Mouse (Mus musculus): ENCODE results near the gene Brd7.

GRCm38 (mm10) chr8:88369805-88370204 is 7.8 kb upstream of the Brd7 start:
- TF ChIP-seq GATA1 (IDR thresholded peaks at IDR 0.05; ENCODE audit: low read length): no peak
- TF ChIP-seq TAL1 (IDR thresholded peaks at IDR 0.05; ENCODE audit: low read length): no peak

Data from erythroblast, embryonic 14.5 days (primary cell).